Mouse (Mus musculus) adipose tissue, adult 10 weeks (tissue): ENCODE results near the gene Rps6kl1. TPM values are rescaled to one million over a fixed set of nuclear protein-coding genes. Genes with fewer than 3 reads are reported as not detected.

ENCODE experiments used
- polyA plus RNA-seq: library from polyadenylated mRNA; stranded (reverse); fragments of 350-450 nt; fragmentation: Illumina TruSeq; extraction: RNeasy Lipid Tissue Mini Kit (QIAGEN cat#74804); gene quantifications from one replicate; pipeline ENCODE4 v1.2.3, GENCODE M21; 2014; ENCODE audit warnings: low read depth, low replicate concordance

The Rps6kl1 gene
- polyA plus RNA-seq = 0.73 TPM

GRCm38 (mm10) chr12:85151002-85151774, at the start of gene Rps6kl1:
Rps6kl1 (minus strand) TSS chr12:85151264.

GRCm38 (mm10) chr12:85177740-85178239, 26.7 kb upstream of the Rps6kl1 start, which contains the start of gene Pgf:
Pgf (minus strand) TSS chr12:85177790.

GRCm38 (mm10) chr12:85110698-85111592, 40.1 kb downstream of the Rps6kl1 start, which contains the start of the genes Prox2 and Dlst:
Prox2 (minus strand) TSS chr12:85110759.
Dlst (plus strand) TSS chr12:85110833.

Other genes starting within 250 kb of the Rps6kl1 start
- gene Fcf1, start 180.4 kb downstream of the Rps6kl1 start, polyA plus RNA-seq = 70.6 TPM
- gene Arel1, start 180.4 kb downstream of the Rps6kl1 start, polyA plus RNA-seq = 30.7 TPM
- gene Ylpm1, start 154.9 kb downstream of the Rps6kl1 start, polyA plus RNA-seq = 35.7 TPM
- gene Prox2, start 40.5 kb downstream of the Rps6kl1 start, polyA plus RNA-seq = 5.4 TPM
- 122 TPM for gene Dlst, start 40.4 kb downstream of the Rps6kl1 start, polyA plus RNA-seq
- 45.3 TPM for gene Pgf, start 26.5 kb upstream of the Rps6kl1 start, polyA plus RNA-seq
- gene Eif2b2, start 68.2 kb upstream of the Rps6kl1 start, polyA plus RNA-seq = 69.9 TPM
- gene Mlh3, start 119.3 kb upstream of the Rps6kl1 start, polyA plus RNA-seq = 16.3 TPM
- gene Acyp1, start 137.2 kb upstream of the Rps6kl1 start, polyA plus RNA-seq = 51.4 TPM
- 7.3 TPM for gene Zc2hc1c, start 137.3 kb upstream of the Rps6kl1 start, polyA plus RNA-seq
- gene Nek9, start 188.1 kb upstream of the Rps6kl1 start, polyA plus RNA-seq = 45.5 TPM
- gene Tmed10, start 223.6 kb upstream of the Rps6kl1 start, polyA plus RNA-seq = 381 TPM